21 mouse cellular contexts compared by ENCODE assay signal in the genomic region with DNA sequence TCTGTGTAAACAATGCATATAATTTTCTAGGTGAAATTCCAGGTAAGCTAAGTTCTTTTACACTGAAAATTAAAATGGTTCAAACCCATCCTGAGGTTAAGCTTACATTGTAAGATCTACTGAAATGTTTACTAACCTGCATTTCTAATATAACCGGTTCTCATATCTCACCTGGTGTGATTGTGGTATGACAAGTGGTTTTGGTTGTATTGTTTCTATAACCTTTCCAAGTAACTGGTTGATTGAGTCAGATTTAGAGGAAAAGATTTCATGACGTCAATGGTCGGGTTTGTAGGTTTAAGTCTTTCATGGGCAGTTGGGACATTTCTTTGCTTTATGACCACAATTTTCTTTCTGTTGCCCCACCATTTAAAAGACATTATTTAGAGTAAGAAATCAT. TPM values are rescaled to one million over a fixed set of nuclear protein-coding genes. Genes with fewer than 3 reads are reported as not detected.
DNase-seq lines count a peak whose midpoint lies in the region; ATAC-seq and TF ChIP-seq lines count a peak whose summit lies in the region.
"Had no signal": no experiment of that assay in that cellular context is flagged by ENCODE, and none has a peak within 500 bp of the region (broad histone marks: within the 10 kb centered on the region; RNA-seq: fewer than 3 reads in every experiment).

No protein-coding gene starts in this region.

- H3K4me1 ChIP-seq in stomach, postnatal 0 days (replicated peaks; ENCODE audit: control insufficient read depth, insufficient read depth) = no peaks in the 10 kb centered on the region
- H3K4me1 ChIP-seq in hindbrain, embryonic 12.5 days = no peaks in the 10 kb centered on the region
- H3K4me1 ChIP-seq: embryonic facial prominence, embryonic 15.5 days; forebrain, embryonic 10.5 days had no signal

- no peak overlapping the region for H3K4me3 ChIP-seq in stomach, postnatal 0 days (ENCODE audit: low read depth, low read length)
- no peak overlapping the region for H3K4me3 ChIP-seq in hindbrain, embryonic 12.5 days
- H3K4me3 ChIP-seq: embryonic facial prominence, embryonic 15.5 days; erythroblast, embryonic 14.5 days; forebrain, embryonic 10.5 days; heart, embryonic 13.5 days had no signal

- no peak overlapping the region for H3K9ac ChIP-seq in stomach, postnatal 0 days (ENCODE audit: low read length)
- no peak overlapping the region for H3K9ac ChIP-seq in hindbrain, embryonic 12.5 days
- H3K9ac ChIP-seq: embryonic facial prominence, embryonic 15.5 days; heart, embryonic 13.5 days had no signal

- no peak for TF ChIP-seq CTCF in stomach, postnatal 0 days (IDR thresholded peaks at IDR 0.05; ENCODE audit: low read depth)

- H3K36me3 ChIP-seq in stomach, postnatal 0 days (ENCODE audit: control insufficient read depth, insufficient read depth, low read length) = no peaks in the 10 kb centered on the region
- no peaks in the 10 kb centered on the region; the same call in 1 of the 2 replicates for H3K36me3 ChIP-seq in hindbrain, embryonic 12.5 days
- H3K36me3 ChIP-seq: embryonic facial prominence, embryonic 15.5 days; forebrain, embryonic 10.5 days had no signal

- intact Hi-C loops in left cerebral cortex, postnatal 4 days (cut with DNase I) = no loop called here

- no peak overlapping the region for H3K4me2 ChIP-seq in stomach, postnatal 0 days (replicated peaks; ENCODE audit: low read depth)
- H3K4me2 ChIP-seq in hindbrain, embryonic 12.5 days (replicated peaks) = no peak overlapping the region
- H3K4me2 ChIP-seq: embryonic facial prominence, embryonic 15.5 days; heart, embryonic 13.5 days had no signal

- WGBS in stomach, postnatal 0 days = 59% methylated on average over 3 of the region's 3 CpGs
- WGBS in hindbrain, embryonic 12.5 days = 91% methylated on average over 3 of the region's 3 CpGs

- ATAC-seq in CD4-positive, CD25-positive, alpha-beta regulatory T cell, adult 4 months = peak; percentile 35
- ATAC-seq in stomach, postnatal 0 days (ENCODE audit: low FRiP score, low TSS enrichment) = peak; percentile 53; the same call in 1 of the 2 replicates
- no peak for ATAC-seq in hindbrain, embryonic 12.5 days (ENCODE audit: low FRiP score)
- ATAC-seq: forebrain, embryonic 14.5 days; hindbrain, embryonic 16.5 days had no signal

- H3K27me3 ChIP-seq in stomach, postnatal 0 days (ENCODE audit: control insufficient read depth, insufficient read depth, low read length) = no peaks in the 10 kb centered on the region
- H3K27me3 ChIP-seq in hindbrain, embryonic 12.5 days = no peaks in the 10 kb centered on the region
- H3K27me3 ChIP-seq: embryonic facial prominence, embryonic 15.5 days; heart, embryonic 13.5 days had no signal

- H3K9me3 ChIP-seq in stomach, postnatal 0 days (ENCODE audit: control insufficient read depth, low read length) = no peaks in the 10 kb centered on the region
- no peaks in the 10 kb centered on the region for H3K9me3 ChIP-seq in hindbrain, embryonic 12.5 days (replicated peaks)
- H3K9me3 ChIP-seq: embryonic facial prominence, embryonic 15.5 days; forebrain, embryonic 10.5 days; G1E; heart, embryonic 13.5 days had no signal

- DNase-seq in lung, postnatal 25 days (ENCODE audit: low spot score) = peak; percentile 42
- no peak for DNase-seq in lung, adult 18-20 months
- peak; percentile 72 for DNase-seq in induced T-regulatory cell, adult 2 months (ENCODE audit: low read depth)
- no peak for DNase-seq in stomach, postnatal 0 days (ENCODE audit: low spot score)
- no peak for DNase-seq in left cerebral cortex, postnatal 4 days
- DNase-seq: adrenal gland, adult 2 months; adrenal gland, postnatal 25 days; cerebellum, adult 18-20 months; cerebellum, postnatal 10 days; embryo, embryonic 11 days; gastrocnemius, postnatal 36 days; heart, postnatal 36 days had no signal

- H3K27ac ChIP-seq in stomach, postnatal 0 days (replicated peaks) = no peak overlapping the region
- H3K27ac ChIP-seq in hindbrain, embryonic 12.5 days = no peak overlapping the region
- H3K27ac ChIP-seq: embryonic facial prominence, embryonic 15.5 days; forebrain, embryonic 10.5 days; heart, embryonic 13.5 days had no signal

- peak; percentile 40 for TF ChIP-seq EP300 in stomach, postnatal 0 days (optimal IDR thresholded peaks at IDR 0.05)

RNA-seq across cellular contexts. Expression of gene Osbpl8, which starts 49.5 kb away (rescaled TPM):
- polyA plus RNA-seq in CD4-positive, CD25-positive, alpha-beta regulatory T cell, adult 4 months (2017; shearing (Covaris generic)) = 10 to 100 TPM; 12.9 to 13.2 TPM
- polyA plus RNA-seq in stomach, postnatal 0 days (2015; fragmentation: Nextera tagmentation; extraction: Ambion mirVana) = 4.5 and 5.1 TPM in 2 replicates
- 22.4 and 24.0 TPM in 2 replicates for polyA plus RNA-seq in hindbrain, embryonic 12.5 days (2016; fragmentation: Nextera tagmentation; extraction: Ambion mirVana)
- total RNA-seq in left cerebral cortex, postnatal 4 days (2021) = 10 to 100 TPM; 72.4 to 74.7 TPM

Comparison
In these comparisons a context has a peak if more than half of its experiments do, and no peak if none do; other contexts are left out.
1. DNase-seq: peak in lung, postnatal 25 days (single experiment) and induced T-regulatory cell, adult 2 months (single experiment); none in lung, adult 18-20 months (0 of 2), stomach, postnatal 0 days (single experiment) and left cerebral cortex, postnatal 4 days (single experiment).